Mouse (Mus musculus) regulatory T cell (primary cell): ENCODE measurements at regions not wholly inside any gene's neighbourhood (a gene's known extent, or its start where the extent isn't known, plus 50 kb on each side); places are given as distances from the start of the nearest gene placed in this dataset.
"Not testable (repeated sequence)": the region's sequence is repeated elsewhere in the genome, so short reads cannot be mapped to it uniquely, and the experiment has no call there.

Experiments used
- in situ Hi-C: fragments of 300-600 bp; cut with MboI, MseI; formaldehyde crosslinking; loops from one replicate; pipeline ENCODE4 v1.15.1; 2025; ENCODE audit warnings: high pct_unique_total_duplicates

DNA sequence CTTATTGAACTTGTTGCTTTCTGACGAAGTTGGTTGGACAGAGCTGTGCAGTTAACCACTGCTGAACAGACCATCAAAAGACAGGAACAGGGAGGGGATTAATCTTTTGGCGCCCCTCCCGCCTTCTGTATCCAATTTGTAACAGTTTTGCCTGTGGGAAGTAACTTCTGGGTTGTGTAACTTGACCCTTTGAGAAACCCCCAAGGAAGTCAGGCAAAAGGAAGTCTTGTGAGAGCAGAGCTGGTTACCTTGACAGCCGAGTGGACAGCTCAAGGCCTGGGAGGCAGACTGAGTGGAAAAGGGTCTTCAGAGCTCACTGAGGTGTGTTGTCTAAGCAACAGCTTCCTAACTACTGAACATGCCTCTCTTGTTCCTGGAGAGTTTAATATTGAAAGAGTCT, 75.8 kb upstream of the Hao2 start:
- in situ Hi-C loops, result no loop called here

GRCm38 (mm10) chr3:98975777-98976176, 82.7 kb upstream of the Hao2 start:
- in situ Hi-C loops, result loop anchor here (10.0 kb wide), 1 partner anchor 601 kb away; no protein-coding TSS in a partner anchor

GRCm38 (mm10) chr3:98982787-98983186, 89.7 kb upstream of the Hao2 start:
- in situ Hi-C loops, result no loop called here

DNA sequence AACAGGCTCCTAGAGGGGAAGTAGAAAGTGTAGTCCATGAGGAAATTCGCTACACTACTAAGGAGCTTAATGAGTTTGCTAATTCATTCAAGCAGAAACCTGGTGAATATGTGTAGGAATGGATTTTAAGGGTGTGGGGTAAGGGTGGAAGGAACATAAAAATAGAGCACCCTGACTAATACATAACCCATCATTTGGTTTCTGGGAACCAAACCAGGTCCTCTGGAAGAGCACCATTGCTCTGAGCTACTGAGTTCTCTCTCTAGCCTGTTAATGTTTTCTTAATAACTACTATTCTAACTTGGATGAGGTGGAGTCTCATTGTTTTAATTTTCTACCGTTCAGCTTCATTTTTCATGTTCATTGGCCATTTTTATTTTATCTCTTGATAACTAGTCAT, 94.2 kb upstream of the Hao2 start:
- in situ Hi-C loops, result not testable (repeated sequence)

- in situ Hi-C loops, result no loop called here
Observed at GRCm38 (mm10) chr3:98990801-98991200, 97.8 kb upstream of the Hao2 start.

DNA sequence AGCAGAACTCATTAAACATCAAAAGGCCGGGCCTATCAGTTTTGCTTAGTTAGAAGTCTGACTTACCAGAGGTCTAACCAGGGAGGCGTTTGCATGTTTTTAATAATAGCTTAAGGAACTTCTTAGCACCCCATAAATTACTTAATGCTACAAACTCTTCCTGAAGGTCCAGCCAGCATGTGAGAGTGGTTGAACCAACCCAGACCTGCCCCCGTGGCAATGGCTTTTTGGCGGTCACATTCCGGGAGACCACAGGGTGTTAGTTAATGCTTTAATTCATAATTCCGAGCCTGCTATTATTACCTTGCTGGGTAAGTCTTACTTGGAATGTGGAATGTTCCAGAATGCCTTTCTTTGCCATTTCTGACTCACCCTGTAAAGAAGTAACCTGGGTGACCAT, 98.2 kb upstream of the Hao2 start:
- in situ Hi-C loops, result no loop called here

DNA sequence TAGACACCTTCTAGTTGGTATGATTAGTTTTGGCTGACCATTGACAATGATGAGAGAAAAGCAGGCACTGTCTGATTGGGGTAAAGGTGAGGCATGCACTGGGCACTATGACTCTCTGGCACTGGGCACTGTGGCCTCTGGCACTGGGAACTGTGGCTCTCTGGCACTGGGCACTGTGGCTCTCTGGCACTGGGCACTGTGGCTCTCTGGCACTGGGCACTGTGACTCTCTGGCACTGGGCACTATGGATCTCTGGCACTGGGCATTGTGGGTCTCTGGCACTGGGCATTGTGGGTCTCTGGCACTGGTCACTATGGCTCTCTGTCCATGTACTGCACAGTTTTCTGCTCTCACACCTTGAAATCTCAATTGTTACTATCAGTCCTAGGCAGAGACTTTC, 101.0 kb upstream of the Hao2 start:
- in situ Hi-C loops, result no loop called here

GRCm38 (mm10) chr3:99030636-99031035, 110.2 kb upstream of the Wars2 start:
- in situ Hi-C loops, result no loop called here

DNA sequence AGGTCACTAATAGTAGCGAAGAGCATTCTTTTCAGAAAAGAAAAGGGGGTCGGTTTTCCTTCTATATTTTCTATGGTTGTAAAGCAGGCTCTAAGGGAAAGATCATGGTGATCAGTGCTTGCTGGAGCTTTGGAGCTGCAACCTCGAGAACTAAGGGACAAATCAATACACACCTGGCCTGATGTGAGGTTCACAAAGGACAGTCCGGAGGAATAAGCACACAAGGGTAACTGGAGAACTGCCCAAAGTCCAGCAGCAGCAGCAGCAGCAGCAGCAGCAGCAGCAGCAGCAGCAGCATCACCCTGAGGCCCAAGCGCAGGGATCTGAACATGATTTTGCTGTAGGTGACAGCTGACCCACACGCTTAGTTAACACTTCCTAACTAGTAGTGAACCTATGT, 94.7 kb upstream of the Wars2 start:
- in situ Hi-C loops, result no loop called here

DNA sequence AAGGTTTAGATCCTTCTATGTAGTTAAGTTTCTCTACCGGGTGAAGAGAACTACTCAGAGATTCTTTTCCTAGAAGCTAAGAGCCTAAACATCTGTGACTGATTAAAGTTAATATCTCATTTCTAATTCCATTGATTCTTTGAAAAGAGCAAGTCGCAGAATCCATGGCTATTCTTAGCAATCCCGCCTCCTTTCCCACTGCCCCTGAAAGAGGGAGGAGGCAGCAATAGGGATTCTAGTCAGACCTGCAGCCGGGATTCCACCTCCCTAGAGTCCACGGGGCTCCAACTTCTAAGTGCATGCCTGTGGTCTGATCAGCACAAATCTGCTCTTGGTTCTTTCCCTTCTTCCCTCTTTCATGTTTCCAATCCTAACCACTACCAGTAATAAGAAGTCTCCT, 93.7 kb upstream of the Wars2 start:
- in situ Hi-C loops, result no loop called here

DNA sequence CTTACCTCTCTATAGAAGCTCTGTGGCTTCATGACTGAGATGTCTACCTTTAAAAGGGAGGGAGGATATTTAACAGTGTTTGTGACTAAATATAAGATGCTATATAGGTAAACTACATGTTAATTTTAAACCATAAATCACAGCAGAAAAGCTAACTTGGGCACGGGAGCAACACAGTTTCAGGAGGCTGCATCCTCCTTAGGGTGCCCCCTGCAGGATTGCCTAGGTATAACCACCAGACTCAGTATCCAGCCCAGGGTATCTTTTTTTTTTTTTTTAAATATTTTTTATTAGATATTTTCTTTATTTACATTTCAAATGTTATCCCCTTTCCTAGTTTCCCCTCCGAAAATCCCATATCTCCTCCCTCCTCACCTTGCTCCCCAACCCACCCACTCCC, 91.6 kb upstream of the Wars2 start:
- in situ Hi-C loops, result no loop called here

DNA sequence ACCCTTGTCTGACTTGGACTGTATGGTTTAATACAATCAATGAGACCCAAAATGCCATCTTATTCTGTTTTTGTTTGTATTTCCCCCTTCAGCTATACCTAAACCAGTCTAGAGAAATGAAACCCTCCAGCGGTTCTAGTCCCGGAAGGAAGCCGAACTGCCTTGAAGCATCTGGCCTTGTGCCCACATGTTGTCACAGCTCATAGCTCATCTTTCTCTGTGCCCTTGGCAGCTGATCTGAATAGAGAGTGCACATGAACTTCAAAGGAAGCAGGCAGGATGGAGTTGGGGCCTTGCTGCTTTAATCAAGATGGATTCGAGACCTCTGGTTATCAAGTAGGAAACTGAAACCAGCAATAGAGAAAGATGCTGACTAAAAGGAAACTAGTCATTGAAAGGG, 88.7 kb upstream of the Wars2 start:
- in situ Hi-C loops, result no loop called here

GRCm38 (mm10) chr3:99067168-99067567, 73.7 kb upstream of the Wars2 start:
- in situ Hi-C loops, result no loop called here
